Mouse (Mus musculus) retina, postnatal 7 days (tissue): Measurements from ENCODE around the gene Tpd52l1.

Experiments used
- DNase-seq: peaks from one replicate; pipeline ENCODE4 v3.0.0-alpha.2; 2012; ENCODE audit warnings: low read depth, low spot score

Tpd52l1 gene

GRCm38 (mm10) chr10:31346401-31346800 is 99.4 kb downstream of the Tpd52l1 start:
- DNase-seq, result no peak

- no peak for DNase-seq
Measured at GRCm38 (mm10) chr10:31336432-31336831, 109.3 kb downstream of the Tpd52l1 start.

- no peak for DNase-seq
Measured at GRCm38 (mm10) chr10:31331225-31331775, 114.5 kb downstream of the Tpd52l1 start.

GRCm38 (mm10) chr10:31330286-31330962 is 115.3 kb downstream of the Tpd52l1 start:
- DNase-seq, result no peak

- DNase-seq, result no peak
Measured at GRCm38 (mm10) chr10:31329436-31329835, 116.3 kb downstream of the Tpd52l1 start.

- DNase-seq, result no peak
Measured at GRCm38 (mm10) chr10:31318491-31318890, 127.3 kb downstream of the Tpd52l1 start.

- DNase-seq, result peak; percentile 80
Measured at GRCm38 (mm10) chr10:31312865-31313848, 132.6 kb downstream of the Tpd52l1 start, which contains the start of gene Hddc2. TSS of gene Hddc2 (plus strand) at chr10:31313383.

- DNase-seq, result no peak
Measured at GRCm38 (mm10) chr10:31307024-31307598, 138.6 kb downstream of the Tpd52l1 start.

- no peak for DNase-seq
Measured at GRCm38 (mm10) chr10:31303446-31303845, 142.3 kb downstream of the Tpd52l1 start.

GRCm38 (mm10) chr10:31300292-31300691 is 145.5 kb downstream of the Tpd52l1 start:
- no peak for DNase-seq

- peak; percentile 55 for DNase-seq
Measured at GRCm38 (mm10) chr10:31298921-31299574, 146.7 kb downstream of the Tpd52l1 start.

- DNase-seq, result no peak
Measured at GRCm38 (mm10) chr10:31298263-31298662, 147.5 kb downstream of the Tpd52l1 start.

GRCm38 (mm10) chr10:31297106-31297505 is 148.7 kb downstream of the Tpd52l1 start:
- DNase-seq, result no peak

GRCm38 (mm10) chr10:31296458-31296857 is 149.3 kb downstream of the Tpd52l1 start:
- no peak for DNase-seq

- no peak for DNase-seq
Measured at GRCm38 (mm10) chr10:31295705-31296104, 150.1 kb downstream of the Tpd52l1 start.

GRCm38 (mm10) chr10:31288697-31289390 is 156.9 kb downstream of the Tpd52l1 start:
- no peak for DNase-seq

GRCm38 (mm10) chr10:31287787-31288186 is 158.0 kb downstream of the Tpd52l1 start:
- no peak for DNase-seq
